Mouse (Mus musculus): ENCODE measurements around the gene Osbp2. TPM values are rescaled to one million over a fixed set of nuclear protein-coding genes. Genes with fewer than 3 reads are reported as not detected.

Gene Osbp2
- polyA plus RNA-seq, 1 experiment from 2014 or later, result 0.20 TPM

Other genes starting within 250 kb of the Osbp2 start
- gene Morc2a, start 214.7 kb downstream of the Osbp2 start, polyA plus RNA-seq (2015; fragmentation: Nextera tagmentation; extraction: Ambion mirVana), result 28.0 and 28.1 TPM in 2 replicates
- gene 4921536K21Rik, start 31.2 kb upstream of the Osbp2 start, polyA plus RNA-seq (2015; fragmentation: Nextera tagmentation; extraction: Ambion mirVana), result 0.37 and 0.39 TPM in 2 replicates
- gene Dusp18, start 31.3 kb upstream of the Osbp2 start, polyA plus RNA-seq (2015; fragmentation: Nextera tagmentation; extraction: Ambion mirVana), result 9.8 and 10.2 TPM in 2 replicates
- gene Slc35e4, start 50.8 kb upstream of the Osbp2 start, polyA plus RNA-seq (2015; fragmentation: Nextera tagmentation; extraction: Ambion mirVana), result 3.4 and 3.8 TPM in 2 replicates
- 47.7 and 52.1 TPM in 2 replicates for gene Tcn2, start 68.3 kb upstream of the Osbp2 start, polyA plus RNA-seq (2015; fragmentation: Nextera tagmentation; extraction: Ambion mirVana)
- gene Pes1, start 100.1 kb upstream of the Osbp2 start, polyA plus RNA-seq (2015; fragmentation: Nextera tagmentation; extraction: Ambion mirVana), result 76.2 and 78.1 TPM in 2 replicates
- gene 4930556J24Rik, start 112.9 kb upstream of the Osbp2 start, polyA plus RNA-seq (2015; fragmentation: Nextera tagmentation; extraction: Ambion mirVana), result 0.18 and 0.21 TPM in 2 replicates
- 7.9 and 9.0 TPM in 2 replicates for gene Gal3st1, start 119.7 kb upstream of the Osbp2 start, polyA plus RNA-seq (2015; fragmentation: Nextera tagmentation; extraction: Ambion mirVana)
- 9.8 and 12.7 TPM in 2 replicates for gene Sec14l4, start 167.6 kb upstream of the Osbp2 start, polyA plus RNA-seq (2015; fragmentation: Nextera tagmentation; extraction: Ambion mirVana)
- 17.3 and 19.9 TPM in 2 replicates for gene Sec14l3, start 200.9 kb upstream of the Osbp2 start, polyA plus RNA-seq (2015; fragmentation: Nextera tagmentation; extraction: Ambion mirVana)
- 9.9 and 11.4 TPM in 2 replicates for gene Mtfp1, start 231.5 kb upstream of the Osbp2 start, polyA plus RNA-seq (2015; fragmentation: Nextera tagmentation; extraction: Ambion mirVana)